In genomic region chr2:172551081-172551720, GRCm38 (mm10) we compare ENCODE assay signal across 8 mouse cellular contexts. TPM values are rescaled to one million over a fixed set of nuclear protein-coding genes. Genes with fewer than 3 reads are reported as not detected.
DNase-seq lines count a peak whose midpoint lies in the region.

No protein-coding gene starts in this region.

- H3K27ac ChIP-seq in hindbrain, embryonic 10.5 days = peak overlapping the region; percentile 30; the same call in 1 of the 2 replicates

- no peaks in the 10 kb centered on the region for H3K9me3 ChIP-seq in hindbrain, embryonic 10.5 days

- peaks cover 67% of the 10 kb centered on the region for H3K4me1 ChIP-seq in hindbrain, embryonic 10.5 days (replicated peaks)

- DNase-seq in kidney, postnatal 4 days = peak; percentile 37 to 53
- no peak for DNase-seq in kidney, adult 9 months
- DNase-seq in embryo, embryonic 10.5 days (ENCODE audit: low spot score) = peak; percentile 63
- peak; percentile 72 for DNase-seq in hindbrain, embryonic 10.5 days (ENCODE audit: low spot score)
- DNase-seq in neural tube, embryonic 10.5 days (ENCODE audit: extremely low spot score, low spot score) = peak; percentile 72
- DNase-seq in adipocyte (ENCODE audit: low spot score) = no peak
- DNase-seq in Muller cell, postnatal 12 days (ENCODE audit: inconsistent ontology term) = no peak
- no peak for DNase-seq in left cerebral cortex, postnatal 36 days (ENCODE audit: low spot score in 2 of 2)

- WGBS in hindbrain, embryonic 10.5 days = under 1% methylated on average over 57 of the region's 57 CpGs

- peak overlapping the region; percentile 53 for H3K4me3 ChIP-seq in hindbrain, embryonic 10.5 days

- no peaks in the 10 kb centered on the region for H3K36me3 ChIP-seq in hindbrain, embryonic 10.5 days

- peaks cover 100% of the 10 kb centered on the region for H3K27me3 ChIP-seq in hindbrain, embryonic 10.5 days (ENCODE audit: insufficient read depth, poor library complexity, severe bottlenecking)

- intact Hi-C loops in left cerebral cortex, postnatal 36 days (cut with DNase I) = loop anchor here (10.0 kb wide), 2 partner anchors 174 to 204 kb away; no protein-coding TSS in a partner anchor

RNA-seq across cellular contexts. Expression of gene Tfap2c, which starts 1.8 kb away (rescaled TPM):
- 3.3 and 5.5 TPM in 2 replicates for polyA plus RNA-seq in hindbrain, embryonic 10.5 days (2016; fragmentation: Nextera tagmentation; extraction: Ambion mirVana)
- under 1 TPM in 1 of 2 experiments, not detected in 1; 0.36 TPM for total RNA-seq in left cerebral cortex, postnatal 36 days (2021)

Comparison
In these comparisons a context has a peak if more than half of its experiments do, and no peak if none do; other contexts are left out.
1. DNase-seq: peak in kidney, postnatal 4 days (2 of 2), embryo, embryonic 10.5 days (single experiment), hindbrain, embryonic 10.5 days (single experiment) and neural tube, embryonic 10.5 days (single experiment); none in kidney, adult 9 months (single experiment), adipocyte (single experiment), Muller cell, postnatal 12 days (single experiment) and left cerebral cortex, postnatal 36 days (0 of 2).